Mouse (Mus musculus) lung, postnatal 0 days (tissue): ENCODE data around the gene Stk17b.

Experiments used
- CTCF ChIP-seq: IDR thresholded peaks from 2 replicates; pipeline ENCODE4 v1.5.1; 2016; ENCODE audit warnings: antibody characterized with exemption, mild to moderate bottlenecking
- EP300 ChIP-seq: IDR thresholded peaks from 2 replicates; pipeline ENCODE4 v1.6.1; 2016; ENCODE audit warnings: antibody characterized with exemption, mild to moderate bottlenecking, control low read depth

DNA sequence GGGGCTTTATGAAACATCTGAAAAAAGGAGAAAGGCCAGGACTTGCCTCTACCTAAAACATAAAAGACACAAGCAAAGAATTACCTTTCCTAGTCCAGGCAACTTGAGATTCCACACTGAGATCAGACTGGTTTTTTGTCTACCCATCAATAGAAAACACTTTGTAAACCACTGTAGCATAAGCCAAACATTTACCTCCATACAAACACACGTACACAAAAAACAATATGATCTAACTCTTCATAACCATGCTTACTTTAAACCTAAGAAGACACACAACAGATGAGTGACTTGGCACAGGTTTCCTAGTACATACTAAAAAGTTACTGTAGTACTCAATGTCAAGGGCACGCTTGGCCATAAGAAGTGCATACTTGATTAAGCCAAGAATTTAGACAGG is 9.5 kb downstream of the Stk17b start:
- TF ChIP-seq CTCF (no peak), EP300 (no peak)
